Mouse (Mus musculus) lung, adult 2 months (tissue): ENCODE measurements around the gene Stx12.

Source experiments
- CTCF ChIP-seq: fragments of 200-500 bp; IDR thresholded peaks from 2 replicates; pipeline ENCODE4 v1.5.1; 2011; ENCODE audit warnings: mild to moderate bottlenecking, low read length, control low read depth; ENCODE audit not compliant: insufficient read depth
- POLR2A ChIP-seq: fragments of 200-500 bp; IDR thresholded peaks from 2 replicates; pipeline ENCODE4 v1.6.1; 2011; ENCODE audit warnings: low read depth, mild to moderate bottlenecking, control low read depth, low read length, borderline replicate concordance; ENCODE audit errors: extremely low read depth

- TF ChIP-seq CTCF (no peak), POLR2A (no peak)
These were observed 65.9 kb downstream of the Stx12 start for GRCm38 (mm10) chr4:132818442-132818841.
